Mouse (Mus musculus): ENCODE measurements around the gene Gpr68. TPM values are rescaled to one million over a fixed set of nuclear protein-coding genes. Genes with fewer than 3 reads are reported as not detected.

The Gpr68 gene
- polyA plus RNA-seq, 1 experiment: 0.07 TPM

DNA sequence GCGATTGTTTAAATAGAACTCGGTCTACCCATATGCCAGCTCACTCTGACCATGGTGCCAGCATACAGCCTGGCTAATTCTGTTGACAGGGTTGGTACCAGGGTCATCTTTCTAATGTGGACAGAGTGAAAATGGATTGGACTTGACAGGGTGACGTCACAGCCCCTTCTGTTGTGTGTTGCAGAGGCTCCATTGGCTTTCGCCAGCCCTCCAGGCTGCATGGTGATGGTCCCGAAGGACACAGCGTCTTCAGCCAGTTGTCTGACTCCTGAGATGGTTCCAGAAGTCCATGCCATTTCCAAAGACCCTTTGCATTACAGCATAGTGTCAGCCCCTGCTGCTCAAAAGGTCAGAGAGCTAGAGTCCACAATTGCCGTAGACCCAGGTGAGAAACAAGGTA lies 63.5 kb downstream of the Gpr68 start:
- Histone ChIP-seq H3K79me2 (ENCODE audit: control insufficient read depth, insufficient read depth) (no peaks in the 10 kb centered on the region), H3K27me3 (ENCODE audit: control insufficient read depth, insufficient read depth, insufficient read length) (no peaks in the 10 kb centered on the region), H3K4me2 (ENCODE audit: low read depth) (no peak overlapping the region), H3K36me3 (ENCODE audit: control insufficient read depth, insufficient read depth) (no peaks in the 10 kb centered on the region), H3ac (ENCODE audit: control insufficient read depth, insufficient read length) (no peak overlapping the region), H3K4me3 (no peak overlapping the region)
- TF ChIP-seq USF1 (IDR thresholded peaks at IDR 0.05; ENCODE audit: low read depth) (no peak), TCF12 (IDR thresholded peaks at IDR 0.05; ENCODE audit: insufficient read depth, poor library complexity, severe bottlenecking) (no peak), TCF3 (IDR thresholded peaks at IDR 0.05; ENCODE audit: insufficient read length, low read depth) (no peak), POLR2AphosphoS2 (IDR thresholded peaks at IDR 0.05; ENCODE audit: insufficient read length, low read depth) (no peak), CEBPB (IDR thresholded peaks at IDR 0.05; ENCODE audit: insufficient read depth, poor library complexity, severe bottlenecking) (no peak), E2F4 (IDR thresholded peaks at IDR 0.05; ENCODE audit: insufficient read depth) (no peak), MYOG (IDR thresholded peaks at IDR 0.05; ENCODE audit: control insufficient read depth in 1 of 3, insufficient read depth in 1 of 3, insufficient read length in 2 of 3, low read depth in 2 of 3) (no peak), REST (IDR thresholded peaks at IDR 0.05; ENCODE audit: insufficient read depth, insufficient read length) (no peak), SRF (IDR thresholded peaks at IDR 0.05; ENCODE audit: control insufficient read depth, insufficient read length, low read depth) (no peak), MAX (IDR thresholded peaks at IDR 0.05; ENCODE audit: low read depth) (no peak), MYOD1 (IDR thresholded peaks at IDR 0.05; ENCODE audit: control insufficient read depth in 1 of 3, insufficient read length in 2 of 3, low read depth in 2 of 3) (no peak), POLR2A (IDR thresholded peaks at IDR 0.05; ENCODE audit: insufficient read length, low read depth) (no peak)

DNA sequence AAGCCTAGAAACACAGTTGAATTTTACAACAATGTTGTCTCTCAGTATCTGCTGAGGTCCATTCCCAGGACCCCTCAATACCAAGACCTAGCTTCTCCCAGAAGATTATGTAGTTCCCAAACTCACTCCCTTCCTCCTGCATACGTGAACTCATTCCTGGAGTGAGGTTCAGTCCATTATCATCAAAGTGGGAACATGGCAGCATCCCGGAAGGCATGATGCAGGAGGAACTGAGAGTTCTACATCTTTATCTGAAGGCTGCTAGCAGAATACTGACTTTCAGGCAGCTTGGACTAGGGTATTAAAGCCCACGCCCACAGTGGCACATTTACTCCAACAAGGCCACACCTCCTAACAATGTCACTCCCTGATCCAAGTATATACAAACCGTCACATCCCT lies 64.8 kb downstream of the Gpr68 start:
- TF ChIP-seq POLR2AphosphoS2 (IDR thresholded peaks at IDR 0.05; ENCODE audit: insufficient read length, low read depth) (no peak), MYOG (IDR thresholded peaks at IDR 0.05; ENCODE audit: control insufficient read depth in 1 of 3, insufficient read depth in 1 of 3, insufficient read length in 2 of 3, low read depth in 2 of 3) (no peak), SRF (IDR thresholded peaks at IDR 0.05; ENCODE audit: control insufficient read depth, insufficient read length, low read depth) (no peak), TCF3 (IDR thresholded peaks at IDR 0.05; ENCODE audit: insufficient read length, low read depth) (no peak), POLR2A (IDR thresholded peaks at IDR 0.05; ENCODE audit: insufficient read length, low read depth) (no peak), E2F4 (IDR thresholded peaks at IDR 0.05; ENCODE audit: insufficient read depth) (no peak), MYOD1 (IDR thresholded peaks at IDR 0.05; ENCODE audit: control insufficient read depth in 1 of 3, insufficient read length in 2 of 3, low read depth in 2 of 3) (no peak), CEBPB (IDR thresholded peaks at IDR 0.05; ENCODE audit: insufficient read depth, poor library complexity, severe bottlenecking) (no peak), MAX (IDR thresholded peaks at IDR 0.05; ENCODE audit: low read depth) (no peak)

DNA sequence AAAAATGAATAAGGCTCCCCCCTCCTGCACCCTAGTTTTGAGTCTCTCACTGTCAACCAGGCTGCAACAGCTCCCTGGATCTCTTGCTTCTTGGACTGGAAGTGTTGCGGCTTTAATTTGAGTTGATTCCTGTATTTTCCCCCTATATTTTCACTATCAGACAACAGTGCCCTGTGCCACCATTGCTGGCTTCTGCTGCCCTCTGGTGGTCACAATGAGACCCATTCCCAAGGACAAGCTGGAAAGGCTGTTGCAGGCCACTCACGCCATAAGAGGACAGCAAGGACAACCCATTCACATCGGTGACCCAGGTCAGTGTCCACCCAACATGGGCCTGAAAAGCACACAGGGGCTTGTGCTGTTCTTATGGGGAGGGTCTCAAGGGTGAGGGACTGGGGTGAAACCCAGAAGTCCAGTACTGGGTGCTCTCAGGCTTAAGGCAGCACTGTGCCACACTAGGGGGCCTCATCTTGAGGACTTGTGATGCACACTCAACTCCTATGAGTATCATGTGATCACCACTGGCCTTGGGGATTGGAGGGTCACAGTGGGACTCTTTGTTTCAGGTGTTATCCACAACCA lies 66.7 kb downstream of the Gpr68 start:
- Histone ChIP-seq H3K4me3 (no peak overlapping the region), H3K4me2 (ENCODE audit: low read depth) (no peak overlapping the region), H3K79me2 (ENCODE audit: control insufficient read depth, insufficient read depth) (no peaks in the 10 kb centered on the region), H3ac (ENCODE audit: control insufficient read depth, insufficient read length) (no peak overlapping the region), H3K36me3 (ENCODE audit: control insufficient read depth, insufficient read depth) (no peaks in the 10 kb centered on the region), H3K27me3 (ENCODE audit: control insufficient read depth, insufficient read depth, insufficient read length) (no peaks in the 10 kb centered on the region)
- TF ChIP-seq MYOD1 (IDR thresholded peaks at IDR 0.05; ENCODE audit: control insufficient read depth in 1 of 3, insufficient read length in 2 of 3, low read depth in 2 of 3): no peak
- no peak for TF ChIP-seq POLR2AphosphoS2 (IDR thresholded peaks at IDR 0.05; ENCODE audit: insufficient read length, low read depth)

More for the DNA sequence above, 64.8 kb downstream of the Gpr68 start:
- Histone ChIP-seq H3K36me3 (ENCODE audit: control insufficient read depth, insufficient read depth) (no peaks in the 10 kb centered on the region), H3K79me2 (ENCODE audit: control insufficient read depth, insufficient read depth) (no peaks in the 10 kb centered on the region), H3K4me3 (no peak overlapping the region), H3ac (ENCODE audit: control insufficient read depth, insufficient read length) (no peak overlapping the region), H3K27me3 (ENCODE audit: control insufficient read depth, insufficient read depth, insufficient read length) (no peaks in the 10 kb centered on the region), H3K4me2 (ENCODE audit: low read depth) (no peak overlapping the region)

DNA sequence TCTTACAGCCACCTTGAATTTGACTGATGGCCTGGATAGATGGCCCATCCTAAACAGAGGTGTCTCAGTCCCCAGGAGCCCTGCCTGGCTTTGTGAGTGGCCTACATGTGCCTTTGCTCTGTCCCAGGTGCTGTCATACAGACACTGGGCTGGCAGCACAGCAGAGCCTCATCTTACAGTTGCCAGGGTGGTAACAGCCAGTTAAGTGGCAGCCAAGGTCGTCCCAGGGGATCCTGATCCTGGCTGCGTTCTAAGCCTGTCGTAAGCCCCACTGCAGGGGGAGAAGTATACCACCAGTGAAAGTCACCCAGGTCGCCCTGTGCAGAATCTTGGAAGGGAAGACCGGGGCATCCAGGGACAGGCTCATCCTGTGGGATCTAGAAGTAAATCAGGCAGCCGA lies 68.1 kb downstream of the Gpr68 start:
- no peak overlapping the region for H3K4me3 ChIP-seq
- H3ac ChIP-seq (ENCODE audit: control insufficient read depth, insufficient read length): no peak overlapping the region
- no peaks in the 10 kb centered on the region for H3K79me2 ChIP-seq (ENCODE audit: control insufficient read depth, insufficient read depth)
- H3K36me3 ChIP-seq (ENCODE audit: control insufficient read depth, insufficient read depth): no peaks in the 10 kb centered on the region
- H3K4me2 ChIP-seq (ENCODE audit: low read depth): no peak overlapping the region
- no peaks in the 10 kb centered on the region for H3K27me3 ChIP-seq (ENCODE audit: control insufficient read depth, insufficient read depth, insufficient read length)
- TF ChIP-seq TCF12 (IDR thresholded peaks at IDR 0.05; ENCODE audit: insufficient read depth, poor library complexity, severe bottlenecking): no peak
- no peak for TF ChIP-seq POLR2AphosphoS2 (IDR thresholded peaks at IDR 0.05; ENCODE audit: insufficient read length, low read depth)
- TF ChIP-seq USF1 (IDR thresholded peaks at IDR 0.05; ENCODE audit: low read depth): no peak
- no peak for TF ChIP-seq MYOG (IDR thresholded peaks at IDR 0.05; ENCODE audit: control insufficient read depth in 1 of 3, insufficient read depth in 1 of 3, insufficient read length in 2 of 3, low read depth in 2 of 3)
- TF ChIP-seq TCF3 (IDR thresholded peaks at IDR 0.05; ENCODE audit: insufficient read length, low read depth): no peak
- no peak for TF ChIP-seq CEBPB (IDR thresholded peaks at IDR 0.05; ENCODE audit: insufficient read depth, poor library complexity, severe bottlenecking)
- TF ChIP-seq MAX (IDR thresholded peaks at IDR 0.05; ENCODE audit: low read depth): no peak
- no peak for TF ChIP-seq E2F4 (IDR thresholded peaks at IDR 0.05; ENCODE audit: insufficient read depth)
- no peak for TF ChIP-seq MYOD1 (IDR thresholded peaks at IDR 0.05; ENCODE audit: control insufficient read depth in 1 of 3, insufficient read length in 2 of 3, low read depth in 2 of 3)
- no peak for TF ChIP-seq REST (IDR thresholded peaks at IDR 0.05; ENCODE audit: insufficient read depth, insufficient read length)
- TF ChIP-seq SRF (IDR thresholded peaks at IDR 0.05; ENCODE audit: control insufficient read depth, insufficient read length, low read depth): no peak
- TF ChIP-seq POLR2A (IDR thresholded peaks at IDR 0.05; ENCODE audit: insufficient read length, low read depth): no peak

DNA sequence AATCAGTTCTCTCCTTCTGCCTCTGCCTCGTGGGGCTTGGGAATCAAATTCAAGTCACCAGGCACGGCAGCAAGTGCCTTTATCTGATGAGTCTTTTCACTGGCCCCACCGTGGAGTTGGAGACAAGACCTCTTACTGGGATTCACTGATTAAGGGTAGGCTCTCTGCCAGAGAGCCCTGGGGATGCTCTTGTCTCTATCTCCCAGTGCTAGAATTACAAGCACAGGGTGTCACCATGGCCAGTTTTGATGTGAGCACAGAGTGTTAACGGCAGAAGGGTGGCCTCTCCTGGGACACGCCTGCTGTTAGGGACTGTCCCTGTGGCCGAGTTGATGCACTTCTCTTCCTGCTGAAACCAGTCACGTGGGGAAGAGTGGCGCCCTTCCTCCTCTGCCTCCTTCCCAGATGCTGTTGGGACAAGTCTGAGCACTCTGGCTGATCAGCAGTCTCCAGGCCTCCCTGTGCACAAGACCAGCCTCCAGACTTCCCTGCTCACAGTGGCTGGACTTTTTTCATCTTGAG lies 68.9 kb downstream of the Gpr68 start:
- Histone ChIP-seq H3K27me3 (ENCODE audit: control insufficient read depth, insufficient read depth, insufficient read length) (no peaks in the 10 kb centered on the region), H3K79me2 (ENCODE audit: control insufficient read depth, insufficient read depth) (no peaks in the 10 kb centered on the region), H3K4me2 (ENCODE audit: low read depth) (no peak overlapping the region), H3K36me3 (ENCODE audit: control insufficient read depth, insufficient read depth) (no peaks in the 10 kb centered on the region), H3ac (ENCODE audit: control insufficient read depth, insufficient read length) (no peak overlapping the region), H3K4me3 (no peak overlapping the region)
- TF ChIP-seq MYOD1 (IDR thresholded peaks at IDR 0.05; ENCODE audit: control insufficient read depth in 1 of 3, insufficient read length in 2 of 3, low read depth in 2 of 3): no peak
- TF ChIP-seq MYOG (IDR thresholded peaks at IDR 0.05; ENCODE audit: control insufficient read depth in 1 of 3, insufficient read depth in 1 of 3, insufficient read length in 2 of 3, low read depth in 2 of 3): no peak
- no peak for TF ChIP-seq TCF3 (IDR thresholded peaks at IDR 0.05; ENCODE audit: insufficient read length, low read depth)
- TF ChIP-seq POLR2AphosphoS2 (IDR thresholded peaks at IDR 0.05; ENCODE audit: insufficient read length, low read depth): no peak
- no peak for TF ChIP-seq MAX (IDR thresholded peaks at IDR 0.05; ENCODE audit: low read depth)
- no peak for TF ChIP-seq POLR2A (IDR thresholded peaks at IDR 0.05; ENCODE audit: insufficient read length, low read depth)
- no peak for TF ChIP-seq TCF12 (IDR thresholded peaks at IDR 0.05; ENCODE audit: insufficient read depth, poor library complexity, severe bottlenecking)
- no peak for TF ChIP-seq REST (IDR thresholded peaks at IDR 0.05; ENCODE audit: insufficient read depth, insufficient read length)
- TF ChIP-seq E2F4 (IDR thresholded peaks at IDR 0.05; ENCODE audit: insufficient read depth): no peak
- TF ChIP-seq USF1 (IDR thresholded peaks at IDR 0.05; ENCODE audit: low read depth): no peak
- TF ChIP-seq SRF (IDR thresholded peaks at IDR 0.05; ENCODE audit: control insufficient read depth, insufficient read length, low read depth): no peak
- TF ChIP-seq CEBPB (IDR thresholded peaks at IDR 0.05; ENCODE audit: insufficient read depth, poor library complexity, severe bottlenecking): no peak
